Mouse (Mus musculus) liver, adult 2 months (tissue): ENCODE results near the gene Tnfsf14. TPM values are rescaled to one million over a fixed set of nuclear protein-coding genes. Genes with fewer than 3 reads are reported as not detected.

Source experiments
- DNase-seq: peaks from one replicate; pipeline ENCODE4 v3.0.0-alpha.2; 2011; ENCODE audit warnings: low read depth, low spot score; ENCODE audit errors: extremely low read depth
- H3K27ac ChIP-seq: fragments of 200-500 bp; replicated peaks from 2 replicates; pipeline ENCODE4 v1.5.1; 2012; ENCODE audit warnings: low read depth, mild to moderate bottlenecking, control low read depth, inconsistent platforms, low read length; ENCODE audit not compliant: insufficient read depth
- H3K27me3 ChIP-seq: fragments of 200-500 bp; 2 replicates; pipeline ENCODE4 v1.6.1; 2012; ENCODE audit warnings: mild to moderate bottlenecking, moderate library complexity, low read length, inconsistent platforms; ENCODE audit not compliant: control insufficient read depth, insufficient read depth
- H3K36me3 ChIP-seq: fragments of 200-500 bp; 2 replicates; pipeline ENCODE4 v1.6.1; 2012; ENCODE audit warnings: low read length, inconsistent platforms; ENCODE audit not compliant: control insufficient read depth, insufficient read depth
- H3K4me1 ChIP-seq: fragments of 200-500 bp; 2 replicates; pipeline ENCODE4 v1.6.1; 2011; ENCODE audit warnings: low read length; ENCODE audit not compliant: control insufficient read depth, insufficient read depth
- H3K4me3 ChIP-seq: fragments of 200-500 bp; 2 replicates; pipeline ENCODE4 v1.5.1; 2011; ENCODE audit warnings: low read depth, mild to moderate bottlenecking, control low read depth, low read length, moderate library complexity; ENCODE audit not compliant: insufficient read depth
- H3K79me2 ChIP-seq: fragments of 200-500 bp; 2 replicates; pipeline ENCODE4 v1.6.1; 2012; ENCODE audit warnings: inconsistent platforms, mild to moderate bottlenecking, low read length, moderate library complexity; ENCODE audit not compliant: control insufficient read depth, insufficient read depth
- H3K9ac ChIP-seq: fragments of 200-500 bp; 2 replicates; pipeline ENCODE4 v1.6.1; 2012; ENCODE audit warnings: low read depth, mild to moderate bottlenecking, control low read depth, inconsistent platforms, low read length
- CTCF ChIP-seq: fragments of 200-500 bp; IDR thresholded peaks from 2 replicates; pipeline ENCODE4 v1.5.1; 2011; ENCODE audit warnings: low read depth, low read length, control low read depth
- POLR2A ChIP-seq: fragments of 200-500 bp; IDR thresholded peaks from 2 replicates; pipeline ENCODE4 v1.6.1; 2011; ENCODE audit warnings: low read length, control low read depth; ENCODE audit not compliant: insufficient read depth; ENCODE audit errors: extremely low read depth
- WGBS: fragments of 180-500 bp; shearing (Covaris S2); methylation state at CpG from one replicate; pipeline ENCODE4 v1.1.7; 2018; 5-methylcytosine and 5-hydroxymethylcytosine counted together
- polyA plus RNA-seq: library from polyadenylated mRNA; depleted of rRNA; stranded (reverse); fragments of >200 nt; gene quantifications from 2 replicates; pipeline ENCODE4 v1.2.3, GENCODE M21; 2012; rRNA removed
- total RNA-seq: library from RNA; depleted of rRNA; stranded (reverse); fragments of >200 nt; gene quantifications from 2 replicates; pipeline ENCODE4 v1.2.3, GENCODE M21; 2014; rRNA removed

The Tnfsf14 gene
- 0.27 and 0.28 TPM in 2 replicates for total RNA-seq
- 0.42 and 0.75 TPM in 2 replicates for polyA plus RNA-seq

GRCm38 (mm10) chr17:57194041-57194507, at the start of gene Tnfsf14:
Gene Tnfsf14, minus strand, starts transcription at chr17:57194177.
- Histone ChIP-seq H3K36me3 (peaks cover 6% of the 10 kb centered on the region; the same call in 1 of the 2 replicates), H3K9ac (no peak within 1 kb of the TSS), H3K4me3 (no peak within 1 kb of the TSS), H3K27me3 (no peaks in the 10 kb centered on the region), H3K27ac (no peak within 1 kb of the TSS), H3K4me1 (peaks cover 1% of the 10 kb centered on the region), H3K79me2 (no peaks in the 10 kb centered on the region)
- 40% methylated on average over 11 of the region's 11 CpGs for WGBS
- DNase-seq, result peak; percentile 23
- no peak for TF ChIP-seq CTCF
- no peak for TF ChIP-seq POLR2A

GRCm38 (mm10) chr17:57237181-57237580, 43.2 kb upstream of the Tnfsf14 start:
- no peaks in the 10 kb centered on the region for H3K27me3 ChIP-seq
- no peak overlapping the region for H3K9ac ChIP-seq
- H3K27ac ChIP-seq, result no peak overlapping the region
- TF ChIP-seq CTCF, result no peak
- TF ChIP-seq POLR2A, result no peak
- H3K36me3 ChIP-seq, result peaks cover 8% of the 10 kb centered on the region; the same call in 1 of the 2 replicates
- peaks cover 12% of the 10 kb centered on the region for H3K4me1 ChIP-seq
- WGBS, result 95% methylated on average over 9 of the region's 9 CpGs
- DNase-seq, result no peak
- peaks cover 15% of the 10 kb centered on the region; the same call in 1 of the 2 replicates for H3K79me2 ChIP-seq
- H3K4me3 ChIP-seq, result no peak overlapping the region

GRCm38 (mm10) chr17:57235803-57236202, 41.8 kb upstream of the Tnfsf14 start:
- no peak for DNase-seq
- Histone ChIP-seq H3K79me2 (peaks cover 15% of the 10 kb centered on the region; the same call in 1 of the 2 replicates), H3K4me1 (peaks cover 22% of the 10 kb centered on the region), H3K27me3 (no peaks in the 10 kb centered on the region), H3K27ac (peak overlapping the region; percentile 41), H3K36me3 (peaks cover 8% of the 10 kb centered on the region; the same call in 1 of the 2 replicates), H3K4me3 (peak overlapping the region; percentile 59), H3K9ac (peak overlapping the region; percentile 57)
- TF ChIP-seq CTCF, result no peak
- TF ChIP-seq POLR2A, result peak; percentile 51
- WGBS, result 14% methylated on average over 5 of the region's 5 CpGs

GRCm38 (mm10) chr17:57234254-57234928, 40.4 kb upstream of the Tnfsf14 start:
- Histone ChIP-seq H3K79me2 (peaks cover 15% of the 10 kb centered on the region; the same call in 1 of the 2 replicates), H3K36me3 (peaks cover 8% of the 10 kb centered on the region; the same call in 1 of the 2 replicates), H3K9ac (peak overlapping the region; percentile 61), H3K4me3 (peak overlapping the region; percentile 59), H3K27ac (peak overlapping the region; percentile 78), H3K27me3 (no peaks in the 10 kb centered on the region), H3K4me1 (peaks cover 31% of the 10 kb centered on the region)
- peak; percentile 80 for DNase-seq
- 20% methylated on average over 12 of the region's 12 CpGs for WGBS
- TF ChIP-seq POLR2A (no peak), CTCF (peak; percentile 70)

- no peak for TF ChIP-seq CTCF
- peak; percentile 67; the same call in 1 of the 2 replicates for TF ChIP-seq POLR2A
- peak overlapping the region; percentile 59 for H3K4me3 ChIP-seq
- WGBS, result 16% methylated on average over 7 of the region's 7 CpGs
- peaks cover 36% of the 10 kb centered on the region for H3K4me1 ChIP-seq
- no peaks in the 10 kb centered on the region for H3K27me3 ChIP-seq
- H3K9ac ChIP-seq, result peak overlapping the region; percentile 61
- peaks cover 15% of the 10 kb centered on the region; the same call in 1 of the 2 replicates for H3K79me2 ChIP-seq
- peak overlapping the region; percentile 89 for H3K27ac ChIP-seq
- peaks cover 5% of the 10 kb centered on the region; the same call in 1 of the 2 replicates for H3K36me3 ChIP-seq
- DNase-seq, result peak; percentile 94
Observed at GRCm38 (mm10) chr17:57233038-57233437, 39.1 kb upstream of the Tnfsf14 start.

GRCm38 (mm10) chr17:57232200-57232599, 38.2 kb upstream of the Tnfsf14 start:
- DNase-seq, result no peak
- TF ChIP-seq CTCF, result no peak
- no peak for TF ChIP-seq POLR2A
- H3K27ac ChIP-seq, result peak overlapping the region; percentile 89
- 82% methylated on average over 1 of the region's 1 CpGs for WGBS
- H3K36me3 ChIP-seq, result no peaks in the 10 kb centered on the region; the same call in 1 of the 2 replicates
- H3K9ac ChIP-seq, result 0 out of 2 replicates have a peak overlapping the region, but pooled peaks have one; percentile 1
- peaks cover 36% of the 10 kb centered on the region for H3K4me1 ChIP-seq
- H3K79me2 ChIP-seq, result peaks cover 15% of the 10 kb centered on the region; the same call in 1 of the 2 replicates
- H3K4me3 ChIP-seq, result no peak overlapping the region
- no peaks in the 10 kb centered on the region for H3K27me3 ChIP-seq
